Mouse (Mus musculus) MEL (cell line): Measurements from ENCODE around the gene Mdga1.

Experiments used
- GATA1 ChIP-seq: IDR thresholded peaks from 2 replicates; pipeline ENCODE4 v1.6.1; 2011; ENCODE audit warnings: low read depth, low read length, improper control_type of control experiment
- ZNF384 ChIP-seq: IDR thresholded peaks from 2 replicates; pipeline ENCODE4 v1.6.1; 2012; ENCODE audit warnings: low read depth, mild to moderate bottlenecking, inconsistent platforms, low read length, improper control_type of control experiment

DNA sequence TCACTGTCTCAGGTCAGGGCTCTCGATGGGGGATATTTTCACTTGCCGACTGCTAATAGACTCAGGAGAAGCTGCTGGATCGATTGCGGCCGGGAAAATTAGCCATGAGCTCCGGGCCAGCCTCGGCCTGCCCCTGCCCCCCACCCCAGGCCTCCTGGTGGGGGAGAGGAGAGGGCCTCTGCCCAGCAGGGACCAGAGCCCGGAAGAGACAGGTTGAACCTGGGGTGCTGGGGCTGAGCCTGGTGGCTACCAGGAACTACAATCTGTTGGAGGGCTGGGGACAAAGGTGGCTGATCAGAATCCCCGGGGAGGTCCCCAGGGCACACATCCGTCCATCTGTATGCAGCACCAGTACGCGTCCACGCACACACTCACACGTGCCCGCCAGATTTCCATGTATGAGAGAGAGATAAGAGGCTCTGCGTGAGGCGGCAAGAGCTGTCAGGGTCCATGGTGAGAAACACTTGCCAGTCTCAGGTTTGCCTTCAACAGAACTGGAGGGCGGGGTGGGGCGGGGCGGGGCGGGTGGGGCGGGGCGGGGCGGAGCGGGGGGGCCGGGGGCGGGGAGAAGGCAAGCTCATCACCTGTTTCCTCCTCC lies 95.7 kb downstream of the Mdga1 start:
- TF ChIP-seq ZNF384 = no peak
- no peak for TF ChIP-seq GATA1
